Mouse (Mus musculus) monocyte, adult 2 months (primary cell): ENCODE results near the gene Ncstn.

Source experiments
- DNase-seq, 2 experiments: peaks; one replicate each; pipeline ENCODE4 v3.0.0; 2022; ENCODE audit warnings: low spot score in 2 of 2, low read depth in 1 of 2

Ncstn gene

GRCm38 (mm10) chr1:172028394-172029275, 54.0 kb downstream of the Ncstn start, which contains the start of gene Vangl2:
Gene Vangl2 (minus strand): TSS chr1:172028444.
- no peak for DNase-seq

DNA sequence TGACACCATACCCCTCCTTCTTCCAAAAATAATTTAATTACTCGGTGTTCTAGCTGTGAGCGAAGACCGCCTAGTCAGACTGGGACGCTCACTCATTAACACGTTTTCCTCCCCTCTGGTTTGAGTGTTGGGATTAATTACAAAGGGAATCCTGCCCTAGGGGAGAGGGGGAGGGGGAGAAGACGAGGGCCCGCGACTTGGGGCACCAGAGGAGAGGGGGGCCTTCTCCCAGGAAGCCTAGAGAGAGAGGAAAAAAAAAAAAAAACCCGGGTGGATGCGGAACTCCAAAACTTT, 54.8 kb downstream of the Ncstn start:
- DNase-seq = no peak

DNA sequence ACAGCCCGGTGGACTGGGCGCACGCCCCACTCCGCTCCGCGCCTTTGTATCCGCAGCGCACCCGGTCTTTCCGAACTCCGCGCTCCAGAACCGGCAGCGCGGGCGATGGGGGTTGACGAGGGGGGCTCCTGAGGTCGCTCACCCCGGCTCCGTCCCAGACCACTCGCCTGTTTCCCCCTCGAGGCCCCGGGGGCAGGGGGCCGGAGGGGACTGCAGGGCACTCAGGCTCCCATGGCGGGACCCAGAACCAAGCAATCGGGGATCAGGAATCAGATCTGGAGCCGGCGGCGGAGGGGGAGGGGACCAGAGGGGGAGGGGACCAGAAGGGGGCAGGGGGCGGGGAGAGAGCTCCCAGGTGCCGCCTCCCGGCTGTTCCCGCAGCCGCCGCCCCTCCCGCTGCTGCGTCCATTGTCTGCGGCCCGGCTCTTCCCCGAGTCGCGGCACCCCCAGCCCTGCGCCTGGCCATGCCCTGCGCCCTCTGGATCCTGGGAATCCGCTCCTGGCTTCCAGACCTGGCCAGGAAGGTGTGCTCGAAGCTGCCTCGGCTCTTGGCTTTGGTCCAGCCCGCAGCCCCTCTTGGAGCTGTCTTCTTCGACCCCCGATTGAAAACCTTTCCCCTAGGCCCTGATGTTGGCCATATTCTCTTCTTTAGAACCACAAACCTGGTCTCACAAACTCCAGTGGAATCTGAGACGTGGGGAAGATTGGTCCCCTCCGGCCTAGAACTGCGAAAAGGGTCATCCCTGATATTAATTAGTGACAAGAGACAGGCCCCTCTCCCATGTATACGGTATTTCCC, 55.4 kb downstream of the Ncstn start:
- DNase-seq = peak in 1 of 2 experiments; percentile 22

GRCm38 (mm10) chr1:172026201-172026901, 56.2 kb downstream of the Ncstn start:
- DNase-seq = no peak

- no peak for DNase-seq
These were observed 57.2 kb downstream of the Ncstn start for GRCm38 (mm10) chr1:172025201-172025904.

- DNase-seq = no peak
These were observed 58.3 kb downstream of the Ncstn start for GRCm38 (mm10) chr1:172024140-172024895.

GRCm38 (mm10) chr1:172019863-172020521, 62.6 kb downstream of the Ncstn start:
- DNase-seq = no peak

DNA sequence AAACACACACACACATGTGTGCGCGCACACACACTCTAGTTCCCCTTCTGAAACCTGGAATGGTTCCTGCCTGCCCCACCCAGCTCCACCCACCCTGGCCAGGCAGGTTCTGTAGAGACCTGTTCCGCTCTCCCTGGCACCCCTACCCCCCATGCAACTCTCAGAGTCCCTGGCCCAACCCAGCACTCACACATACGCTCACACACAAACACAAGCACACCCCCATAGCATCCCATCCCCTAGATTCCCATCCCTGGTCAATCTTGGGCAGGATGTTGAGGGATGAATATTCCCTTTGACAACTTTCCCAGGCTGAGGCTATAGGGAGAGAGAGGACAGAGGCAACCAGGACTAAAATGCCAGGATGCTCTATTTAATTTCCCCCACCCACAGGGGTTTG, 63.3 kb downstream of the Ncstn start:
- DNase-seq = no peak

DNA sequence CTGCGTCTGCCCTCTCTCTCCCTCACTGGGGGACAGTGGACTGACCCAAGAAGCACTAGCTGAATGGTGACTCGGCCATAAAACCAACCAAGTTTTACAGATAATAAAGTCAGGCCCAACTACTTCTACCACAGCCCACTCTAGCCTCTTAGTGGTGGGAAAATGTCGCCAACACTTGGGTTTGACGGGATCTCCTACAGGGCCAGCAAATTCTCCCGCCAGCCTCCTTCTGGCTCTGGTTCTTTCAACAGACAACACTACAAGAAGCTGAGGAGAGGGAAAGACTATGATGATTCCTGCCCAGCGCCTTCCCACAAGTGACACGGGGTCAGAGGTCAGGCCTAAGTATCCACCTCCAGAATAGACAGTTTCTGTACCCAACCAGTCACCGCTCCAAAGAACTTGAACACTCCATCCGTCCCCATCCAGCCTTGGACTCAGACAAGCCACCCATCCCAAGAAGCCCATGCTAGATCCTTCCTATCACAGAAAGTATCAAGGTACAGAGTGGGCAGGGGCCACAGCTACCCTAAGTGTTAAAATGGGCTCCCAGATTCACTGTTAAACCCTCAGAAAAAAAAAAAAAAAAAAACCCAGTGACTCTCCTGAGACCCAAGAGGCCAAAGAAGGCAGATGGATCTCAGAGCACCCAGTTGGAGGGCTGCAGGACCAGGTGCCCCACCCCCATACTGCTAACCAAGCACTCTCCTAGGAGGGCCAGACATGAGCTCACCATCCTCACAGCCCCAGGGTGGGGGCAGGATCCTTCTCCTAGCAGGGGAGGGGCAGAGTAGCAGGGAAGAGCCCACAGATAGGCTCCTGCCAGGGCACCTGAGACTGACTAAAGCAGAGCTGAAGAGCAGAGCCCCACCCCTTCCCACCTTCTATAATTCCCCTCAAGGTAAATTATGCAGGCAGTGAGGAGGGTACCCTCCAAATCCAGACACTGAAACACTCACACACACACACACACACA, 64.0 kb downstream of the Ncstn start:
- no peak for DNase-seq

DNA sequence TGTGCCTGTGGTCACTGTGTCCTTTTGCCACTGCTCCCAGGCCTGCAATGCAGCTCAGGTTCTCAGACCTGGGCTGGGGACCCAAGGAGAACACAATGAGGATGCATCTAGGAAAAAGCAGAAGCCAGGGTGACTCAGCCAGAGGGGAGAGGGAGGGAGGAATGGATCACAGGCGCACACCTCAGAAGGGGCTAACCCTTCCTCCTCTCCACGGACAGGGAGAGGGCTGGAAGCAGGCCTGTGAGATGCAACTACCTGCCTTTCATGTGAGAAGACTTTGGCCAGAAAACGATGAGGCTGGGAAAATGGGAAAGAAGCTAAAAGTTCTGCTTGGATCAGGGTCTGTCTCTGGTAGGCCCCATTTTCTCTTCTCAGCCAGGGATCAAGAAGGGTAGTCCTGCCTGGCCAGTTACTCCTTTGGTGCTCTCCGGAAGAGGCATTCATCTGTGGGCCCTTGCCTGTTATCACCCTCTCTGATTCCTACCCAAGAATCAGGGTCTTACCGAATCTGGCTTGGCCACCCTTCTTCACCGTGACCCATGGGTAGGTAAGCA, 65.0 kb downstream of the Ncstn start:
- DNase-seq = no peak

GRCm38 (mm10) chr1:172016660-172017516, 65.7 kb downstream of the Ncstn start:
- no peak for DNase-seq

- no peak for DNase-seq
These were observed 66.6 kb downstream of the Ncstn start for GRCm38 (mm10) chr1:172016031-172016430.
